Mouse (Mus musculus): ENCODE measurements around the gene 1810009A15Rik.

- no peak for TF ChIP-seq CHD2 (IDR thresholded peaks at IDR 0.05; ENCODE audit: low read length)
- TF ChIP-seq ZNF384 (IDR thresholded peaks at IDR 0.05; ENCODE audit: low read depth, low read length): no peak
- TF ChIP-seq CTCF (IDR thresholded peaks at IDR 0.05 in 2 of 3, conservative IDR thresholded peaks at IDR 0.05 in 1 of 3; ENCODE audit: control insufficient read depth in 1 of 3, insufficient read depth in 1 of 3, low read depth in 2 of 3, low read length in 3 of 3, poor library complexity in 1 of 3, severe bottlenecking in 1 of 3): no peak
- no peak for TF ChIP-seq MYB (IDR thresholded peaks at IDR 0.05; ENCODE audit: low read depth, low read length)
- no peak; a peak in 1 of 4 replicates for TF ChIP-seq EP300 (IDR thresholded peaks at IDR 0.05; ENCODE audit: low read depth in 1 of 2, low read length in 2 of 2)
These were observed 9.9 kb downstream of the 1810009A15Rik start for GRCm38 (mm10) chr19:8898576-8898975.
